Mouse (Mus musculus): ENCODE data around the gene Tgfb1. TPM values are rescaled to one million over a fixed set of nuclear protein-coding genes. Genes with fewer than 3 reads are reported as not detected.
"Not testable (repeated sequence)": the region's sequence is repeated elsewhere in the genome, so short reads cannot be mapped to it uniquely, and the experiment has no call there.

Gene Tgfb1
- polyA plus RNA-seq, 1 experiment from 2014 or later, result 2.1 TPM

GRCm38 (mm10) chr7:25710519-25711130 is 23.8 kb downstream of the Tgfb1 start:
- no peaks in the 10 kb centered on the region; the same call in 1 of the 2 replicates for H3K27me3 ChIP-seq
- WGBS, result 5% methylated on average over 7 of the region's 7 CpGs
- peak; percentile 46 for ATAC-seq (ENCODE audit: low read depth)

DNA sequence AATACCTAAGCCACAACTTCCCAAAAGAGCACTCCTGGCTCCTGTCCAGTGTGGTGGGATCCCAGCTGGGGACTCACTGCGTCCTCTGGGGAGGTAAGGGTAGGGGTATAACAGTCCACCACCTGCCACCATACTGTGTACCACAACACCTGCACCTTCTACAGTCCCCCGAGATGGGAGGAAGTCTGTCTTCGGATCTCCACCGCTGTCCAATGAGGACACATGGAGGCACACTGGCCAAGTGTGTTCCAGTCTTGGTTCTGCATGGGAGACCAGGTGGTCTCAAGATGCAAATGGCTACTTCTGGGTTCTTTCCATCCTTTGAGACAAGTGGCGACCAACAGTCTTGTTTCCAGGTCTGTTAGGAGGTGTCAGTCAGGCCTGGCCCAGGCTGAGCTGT is 24.4 kb downstream of the Tgfb1 start:
- H3K36me3 ChIP-seq, result peaks cover 43% of the 10 kb centered on the region
- H3K27me3 ChIP-seq, result no peaks in the 10 kb centered on the region
- H3K4me1 ChIP-seq (replicated peaks), result peaks cover 32% of the 10 kb centered on the region
- no peak overlapping the region for H3K4me2 ChIP-seq
- 65% methylated on average over 5 of the region's 5 CpGs for WGBS
- no peak overlapping the region for H3K4me3 ChIP-seq
- 0 out of 2 replicates have a peak overlapping the region, but pooled peaks have one; percentile 14 for H3K27ac ChIP-seq (replicated peaks)
- no peaks in the 10 kb centered on the region for H3K9me3 ChIP-seq
- H3K9ac ChIP-seq, result 0 out of 2 replicates have a peak overlapping the region, but pooled peaks have one; percentile 48
- no peak for ATAC-seq (ENCODE audit: low read depth)

More at GRCm38 (mm10) chr7:25710519-25711130, 23.8 kb downstream of the Tgfb1 start:
- no peak overlapping the region for H3K27ac ChIP-seq (replicated peaks)
- H3K36me3 ChIP-seq, result peaks cover 37% of the 10 kb centered on the region
- H3K9me3 ChIP-seq, result no peaks in the 10 kb centered on the region
- H3K4me1 ChIP-seq (replicated peaks), result peaks cover 32% of the 10 kb centered on the region
- peak overlapping the region; percentile 21; the same call in 1 of the 2 replicates for H3K4me2 ChIP-seq
- peak overlapping the region; percentile 48 for H3K9ac ChIP-seq
- no peak overlapping the region for H3K4me3 ChIP-seq

- 32% methylated on average over 7 of the region's 7 CpGs for WGBS
- peak; percentile 3; the same call in 1 of the 2 replicates for ATAC-seq (ENCODE audit: low read depth)
Measured at GRCm38 (mm10) chr7:25711731-25712197, 25.0 kb downstream of the Tgfb1 start.

DNA sequence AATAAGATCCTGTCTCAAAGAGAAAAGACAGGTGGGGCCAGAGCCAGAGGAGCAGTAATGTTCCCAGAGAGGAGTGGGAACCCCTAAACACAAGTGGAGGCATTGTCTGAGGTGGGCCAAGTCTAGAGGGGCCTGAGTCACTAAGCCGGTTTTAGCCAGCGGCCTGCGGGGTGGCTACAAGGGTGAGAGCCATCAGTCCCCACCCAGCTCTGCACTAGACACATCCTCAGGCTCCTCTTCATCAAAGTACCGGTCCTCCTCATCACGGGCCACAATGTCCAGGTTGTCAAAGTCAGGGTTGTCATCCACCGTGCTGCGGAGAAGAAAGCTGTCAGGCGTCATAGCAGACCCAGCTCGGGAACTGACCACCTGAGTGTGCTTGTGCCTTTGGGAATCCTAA is 26.0 kb downstream of the Tgfb1 start:
- H3K9me3 ChIP-seq, result no peaks in the 10 kb centered on the region
- peaks cover 46% of the 10 kb centered on the region for H3K36me3 ChIP-seq
- WGBS, result 94% methylated on average over 9 of the region's 9 CpGs
- H3K4me2 ChIP-seq, result no peak overlapping the region
- peaks cover 40% of the 10 kb centered on the region for H3K4me1 ChIP-seq (replicated peaks)
- no peak for ATAC-seq (ENCODE audit: low read depth)
- 0 out of 2 replicates have a peak overlapping the region, but pooled peaks have one; percentile 55 for H3K9ac ChIP-seq
- H3K27me3 ChIP-seq, result no peaks in the 10 kb centered on the region
- H3K4me3 ChIP-seq, result no peak overlapping the region
- no peak overlapping the region for H3K27ac ChIP-seq (replicated peaks)

More at GRCm38 (mm10) chr7:25711731-25712197, 25.0 kb downstream of the Tgfb1 start:
- peaks cover 32% of the 10 kb centered on the region for H3K4me1 ChIP-seq (replicated peaks)
- H3K4me2 ChIP-seq, result no peak overlapping the region
- peaks cover 46% of the 10 kb centered on the region for H3K36me3 ChIP-seq
- H3K9ac ChIP-seq, result peak overlapping the region; percentile 55; the same call in 1 of the 2 replicates
- H3K27ac ChIP-seq (replicated peaks), result peak overlapping the region; percentile 14; the same call in 1 of the 2 replicates
- H3K27me3 ChIP-seq, result no peaks in the 10 kb centered on the region
- H3K9me3 ChIP-seq, result no peaks in the 10 kb centered on the region
- H3K4me3 ChIP-seq, result no peak overlapping the region

- H3K36me3 ChIP-seq, result peaks cover 46% of the 10 kb centered on the region
- H3K27me3 ChIP-seq, result no peaks in the 10 kb centered on the region
- H3K9ac ChIP-seq, result no peak overlapping the region
- H3K27ac ChIP-seq (replicated peaks), result no peak overlapping the region
- H3K4me3 ChIP-seq, result no peak overlapping the region
- WGBS, result 94% methylated on average over 8 of the region's 8 CpGs
- H3K9me3 ChIP-seq, result no peaks in the 10 kb centered on the region
- peaks cover 50% of the 10 kb centered on the region for H3K4me1 ChIP-seq (replicated peaks)
- no peak for ATAC-seq (ENCODE audit: low read depth)
- H3K4me2 ChIP-seq, result no peak overlapping the region
Measured at GRCm38 (mm10) chr7:25714581-25714980, 27.8 kb downstream of the Tgfb1 start.

DNA sequence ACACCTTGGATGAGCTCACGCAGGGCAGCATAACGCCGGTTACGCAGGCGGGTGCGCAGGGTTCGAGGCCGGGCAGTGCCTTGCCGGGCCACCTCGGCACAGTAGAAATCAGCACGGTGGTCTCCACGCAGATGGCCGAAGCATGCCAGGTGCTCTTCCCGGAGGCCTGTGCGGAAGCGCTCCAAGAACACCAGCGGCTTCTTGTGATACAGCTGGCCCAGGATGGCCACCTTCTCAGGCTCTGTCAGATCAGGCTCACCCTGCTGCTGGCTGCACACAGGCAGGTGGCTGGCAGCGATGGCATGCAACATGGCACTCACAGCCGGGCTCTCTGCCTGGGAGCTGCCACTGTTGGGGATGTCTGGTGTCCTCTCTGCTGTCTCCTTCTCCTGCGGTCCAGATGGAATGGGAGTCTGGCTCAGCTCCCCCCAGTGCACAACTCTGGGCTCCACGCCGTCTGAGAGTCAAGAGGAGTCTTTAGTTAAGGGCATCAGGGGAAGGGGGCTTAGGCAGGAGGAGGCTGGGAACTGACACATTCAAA is 29.0 kb downstream of the Tgfb1 start:
- no peaks in the 10 kb centered on the region for H3K27me3 ChIP-seq
- ATAC-seq (ENCODE audit: low read depth), result no peak
- no peak overlapping the region for H3K27ac ChIP-seq (replicated peaks)
- no peak overlapping the region for H3K4me2 ChIP-seq
- no peak overlapping the region for H3K4me3 ChIP-seq
- no peak overlapping the region for H3K9ac ChIP-seq
- 96% methylated on average over 22 of the region's 22 CpGs for WGBS
- H3K36me3 ChIP-seq, result peaks cover 54% of the 10 kb centered on the region
- peaks cover 38% of the 10 kb centered on the region for H3K4me1 ChIP-seq (replicated peaks)
- H3K9me3 ChIP-seq, result no peaks in the 10 kb centered on the region

DNA sequence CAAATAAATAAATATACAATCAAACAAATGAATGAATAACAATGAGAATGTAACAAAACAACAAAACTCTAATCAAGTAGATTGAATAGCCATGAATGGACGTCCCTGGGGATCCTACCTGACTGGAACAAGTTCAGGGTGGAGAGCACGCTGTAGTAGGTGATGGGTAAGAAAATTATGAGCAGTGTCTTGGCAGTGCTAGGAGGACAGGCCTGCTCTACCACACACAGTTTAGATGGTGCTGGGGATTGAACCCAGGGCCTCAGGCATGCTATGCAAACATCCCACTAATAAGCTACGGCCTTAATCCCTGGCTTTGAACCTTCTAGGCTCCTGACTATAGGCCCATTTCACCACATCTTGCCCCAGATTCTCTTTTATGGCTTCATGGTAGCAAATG is 30.7 kb downstream of the Tgfb1 start:
- WGBS, result 92% methylated on average over 3 of the region's 3 CpGs
- peak overlapping the region; percentile 78 for H3K9ac ChIP-seq
- peak overlapping the region; percentile 77 for H3K4me3 ChIP-seq

GRCm38 (mm10) chr7:25718788-25719417 is 32.1 kb downstream of the Tgfb1 start, which contains the start of gene Ccdc97:
Ccdc97 (minus strand) TSS chr7:25719088.
- ATAC-seq (ENCODE audit: low read depth), result peak; percentile 89
- no peaks in the 10 kb centered on the region for H3K27me3 ChIP-seq
- peaks cover 20% of the 10 kb centered on the region for H3K4me1 ChIP-seq (replicated peaks)
- peak within 1 kb of the TSS; percentile 78 for H3K9ac ChIP-seq
- peak within 1 kb of the TSS; percentile 77 for H3K4me3 ChIP-seq
- 5% methylated on average over 32 of the region's 32 CpGs for WGBS
- peaks cover 63% of the 10 kb centered on the region for H3K36me3 ChIP-seq
- peak within 1 kb of the TSS; percentile 91 for H3K4me2 ChIP-seq
- H3K9me3 ChIP-seq, result no peaks in the 10 kb centered on the region
- peak within 1 kb of the TSS; percentile 86 for H3K27ac ChIP-seq (replicated peaks)

More for the DNA sequence above, 30.7 kb downstream of the Tgfb1 start:
- peak overlapping the region; percentile 91 for H3K4me2 ChIP-seq
- no peak for ATAC-seq (ENCODE audit: low read depth)
- peaks cover 63% of the 10 kb centered on the region for H3K36me3 ChIP-seq
- H3K9me3 ChIP-seq, result no peaks in the 10 kb centered on the region
- peaks cover 22% of the 10 kb centered on the region for H3K4me1 ChIP-seq (replicated peaks)
- H3K27me3 ChIP-seq, result no peaks in the 10 kb centered on the region
- no peak overlapping the region for H3K27ac ChIP-seq (replicated peaks)

GRCm38 (mm10) chr7:25719761-25720610 is 33.2 kb downstream of the Tgfb1 start:
- no peak overlapping the region for H3K27ac ChIP-seq (replicated peaks)
- WGBS, result 66% methylated on average over 10 of the region's 10 CpGs

DNA sequence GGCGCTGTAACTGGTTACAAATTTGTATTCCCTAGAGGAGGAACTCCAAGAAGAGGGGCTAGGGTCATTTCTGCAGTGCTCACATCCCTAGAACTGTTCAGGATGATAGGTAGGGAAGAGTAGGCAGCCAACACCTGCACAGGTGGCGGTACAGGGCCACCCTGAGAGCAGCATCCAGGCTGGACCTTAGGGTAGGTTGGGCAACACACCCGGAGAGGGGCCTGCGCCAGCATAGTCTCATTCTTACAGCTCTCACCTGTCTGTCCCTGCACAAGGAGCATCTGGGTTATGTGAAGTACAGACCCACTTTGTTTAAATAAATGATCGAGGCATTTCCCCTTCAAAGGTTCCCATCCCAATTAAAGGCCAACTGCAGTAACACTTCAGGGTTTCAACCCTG is 34.0 kb downstream of the Tgfb1 start:
- Histone ChIP-seq H3K36me3 (peaks cover 63% of the 10 kb centered on the region), H3K4me3 (no peak overlapping the region), H3K27ac (replicated peaks) (no peak overlapping the region), H3K4me2 (no peak overlapping the region), H3K9me3 (no peaks in the 10 kb centered on the region), H3K9ac (no peak overlapping the region), H3K27me3 (no peaks in the 10 kb centered on the region), H3K4me1 (replicated peaks) (peaks cover 20% of the 10 kb centered on the region)
- 0 out of 2 replicates have a peak, but pooled peaks have one; percentile 7 for ATAC-seq (ENCODE audit: low read depth)
- 92% methylated on average over 5 of the region's 5 CpGs for WGBS

More at GRCm38 (mm10) chr7:25719761-25720610, 33.2 kb downstream of the Tgfb1 start:
- H3K4me1 ChIP-seq (replicated peaks), result peaks cover 20% of the 10 kb centered on the region
- H3K4me2 ChIP-seq, result peak overlapping the region; percentile 91; the same call in 1 of the 2 replicates
- peaks cover 63% of the 10 kb centered on the region for H3K36me3 ChIP-seq
- H3K4me3 ChIP-seq, result no peak overlapping the region
- H3K9ac ChIP-seq, result no peak overlapping the region
- no peaks in the 10 kb centered on the region for H3K9me3 ChIP-seq
- H3K27me3 ChIP-seq, result no peaks in the 10 kb centered on the region
- ATAC-seq (ENCODE audit: low read depth), result peak; percentile 30; the same call in 1 of the 2 replicates

DNA sequence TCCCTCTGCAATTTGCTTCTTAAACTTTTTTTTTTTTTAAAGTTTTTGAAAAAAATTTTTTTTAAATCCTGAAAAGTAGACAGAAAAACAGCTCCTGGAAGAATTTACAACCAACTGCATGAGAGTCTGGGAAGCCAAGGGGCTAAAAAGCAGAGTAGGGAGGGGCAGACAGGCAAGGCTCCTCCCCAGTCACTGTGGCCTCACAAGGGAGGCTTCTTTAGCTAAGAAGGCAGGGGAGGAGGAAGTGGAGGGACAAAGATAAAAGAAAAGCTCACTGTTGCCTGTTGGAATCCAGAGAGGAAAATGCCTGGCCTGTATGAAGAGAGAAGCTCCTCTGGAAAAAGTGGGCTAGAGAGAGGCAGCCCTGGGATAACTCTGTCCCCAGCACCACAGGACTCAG is 35.0 kb downstream of the Tgfb1 start:
- not testable (repeated sequence) for H3K9ac ChIP-seq; H3K4me3 ChIP-seq; H3K9me3 ChIP-seq; H3K4me2 ChIP-seq; H3K27me3 ChIP-seq; H3K27ac ChIP-seq (replicated peaks); ATAC-seq (ENCODE audit: low read depth)
- peaks cover 20% of the 10 kb centered on the region for H3K4me1 ChIP-seq (replicated peaks)
- H3K36me3 ChIP-seq, result peaks cover 65% of the 10 kb centered on the region

Measured in neural tube, embryonic 13.5 days (tissue).